Mouse (Mus musculus) stomach, adult 2 months (tissue): Measurements from ENCODE around the gene Mbtps1. TPM values are rescaled to one million over a fixed set of nuclear protein-coding genes. Genes with fewer than 3 reads are reported as not detected.

Source experiments
- polyA plus RNA-seq: library from polyadenylated mRNA; depleted of rRNA; stranded (reverse); fragments of >200 nt; gene quantifications from 2 replicates; pipeline ENCODE4 v1.2.3, GENCODE M21; 2012; rRNA removed

Mbtps1 gene
- polyA plus RNA-seq, result 28.2 and 30.5 TPM in 2 replicates

DNA sequence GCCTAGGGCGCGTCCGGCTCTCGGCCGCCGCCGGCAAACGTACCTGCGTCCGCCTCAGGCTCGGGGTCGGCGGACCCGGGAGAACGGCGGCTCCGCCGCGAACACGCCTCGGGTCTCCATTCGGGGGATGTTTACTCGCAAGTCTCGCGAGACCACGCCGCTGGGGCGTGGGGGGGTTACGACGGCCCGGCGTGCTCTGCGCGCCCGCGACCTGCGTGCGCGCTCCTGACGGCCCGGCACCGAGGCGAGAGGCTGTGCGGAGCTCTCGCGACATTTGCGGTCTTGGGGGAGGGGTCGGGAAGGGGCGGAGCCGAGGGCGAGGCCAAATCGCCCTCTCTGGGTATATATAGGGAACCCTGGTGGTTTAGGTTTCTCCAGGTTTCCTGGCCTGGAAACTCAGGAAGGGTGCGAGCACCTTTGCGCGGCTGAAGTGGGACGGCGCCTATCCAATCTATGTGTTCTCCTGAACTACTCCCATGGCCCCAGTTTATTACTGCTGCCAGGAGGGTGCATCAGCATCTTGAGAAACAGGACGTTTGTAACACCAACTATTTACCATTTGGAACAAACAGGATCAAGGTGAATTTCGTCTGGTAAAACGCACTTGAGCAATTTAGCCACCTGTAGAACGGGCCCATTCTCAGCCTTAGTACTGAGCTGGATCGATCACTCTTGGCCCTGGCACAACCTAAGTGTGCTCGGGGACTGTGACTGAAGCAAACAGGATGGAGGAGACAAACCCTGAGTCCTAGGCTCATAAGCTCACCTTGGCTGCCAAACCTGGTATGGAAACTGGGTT lies at the start of gene Mbtps1:
TSS of gene Mbtps1 (minus strand) at position 133 of the 799 bp plus-strand sequence.

DNA sequence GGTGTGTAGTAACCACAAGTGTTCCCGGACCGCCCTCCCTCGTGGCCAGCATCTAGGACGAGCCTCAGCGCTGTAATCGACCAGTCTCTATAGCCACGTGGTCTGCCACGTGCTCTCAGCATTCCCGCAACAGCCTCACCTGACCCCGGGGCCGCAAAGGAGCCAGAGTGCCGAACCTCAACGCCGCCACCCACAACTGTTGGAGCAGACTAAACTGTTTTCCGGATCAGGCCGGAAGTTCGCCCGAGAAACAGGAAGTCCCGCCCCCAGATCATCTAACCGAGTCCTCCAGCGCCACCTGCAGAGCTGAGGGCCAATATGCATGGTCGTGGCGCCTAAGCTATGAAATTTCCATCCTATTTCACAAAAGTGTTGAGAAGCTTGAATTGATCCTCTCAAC lies 46.5 kb upstream of the Mbtps1 start, which contains the start of gene Taf1c:
TSS of gene Taf1c (minus strand) at position 227 of the 400 bp plus-strand sequence.

DNA sequence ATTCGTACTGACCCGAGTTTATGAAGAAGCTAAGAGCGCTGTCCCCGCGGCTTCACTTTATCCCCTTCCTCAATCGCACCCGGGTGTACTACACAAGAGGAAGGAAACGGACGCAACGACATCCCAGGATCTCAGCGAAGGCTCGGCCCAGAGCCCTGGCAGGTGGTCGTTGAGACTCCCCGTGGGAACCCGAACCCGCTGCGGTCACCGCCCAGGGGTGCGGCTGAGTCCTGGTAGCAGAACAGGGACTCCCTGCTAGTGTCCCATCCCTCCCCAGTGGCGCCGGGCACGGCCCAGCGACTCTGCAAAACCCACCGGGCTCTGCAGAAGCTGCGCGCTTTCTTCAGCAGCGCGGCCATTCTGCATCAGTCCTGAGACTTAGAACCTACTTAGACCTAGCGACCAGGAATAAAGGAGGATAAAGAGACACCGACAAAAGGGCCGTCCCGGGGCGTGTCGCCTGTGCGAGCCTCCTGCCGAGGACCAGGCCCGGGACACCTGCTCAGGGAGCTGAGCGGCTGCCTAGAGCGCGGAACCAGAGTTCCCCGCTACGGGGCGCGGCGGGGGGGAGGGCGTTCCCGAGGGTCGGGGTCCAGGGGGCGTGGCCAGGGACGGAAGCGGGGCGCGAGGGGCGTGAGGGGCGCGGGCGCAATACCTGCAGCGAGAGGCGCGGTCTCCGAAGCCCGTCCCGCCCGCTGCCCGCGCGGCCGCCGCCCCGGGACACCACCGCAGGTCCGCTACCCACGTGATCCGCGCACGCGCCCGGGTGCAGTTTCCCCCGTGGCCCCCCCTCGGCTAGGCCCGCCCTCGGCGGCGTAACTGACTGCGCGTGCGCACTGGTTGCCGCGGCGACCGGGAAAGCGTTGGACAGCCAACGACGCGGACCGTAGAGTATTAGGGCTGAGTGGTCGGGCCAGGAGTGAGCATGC lies 16.2 kb upstream of the Mbtps1 start, which contains the start of the genes Hsdl1 and Dnaaf1:
TSS of gene Hsdl1 (minus strand) at position 747 of the 929 bp plus-strand sequence.
TSS of gene Dnaaf1 (plus strand) at position 799 of the 929 bp plus-strand sequence.

DNA sequence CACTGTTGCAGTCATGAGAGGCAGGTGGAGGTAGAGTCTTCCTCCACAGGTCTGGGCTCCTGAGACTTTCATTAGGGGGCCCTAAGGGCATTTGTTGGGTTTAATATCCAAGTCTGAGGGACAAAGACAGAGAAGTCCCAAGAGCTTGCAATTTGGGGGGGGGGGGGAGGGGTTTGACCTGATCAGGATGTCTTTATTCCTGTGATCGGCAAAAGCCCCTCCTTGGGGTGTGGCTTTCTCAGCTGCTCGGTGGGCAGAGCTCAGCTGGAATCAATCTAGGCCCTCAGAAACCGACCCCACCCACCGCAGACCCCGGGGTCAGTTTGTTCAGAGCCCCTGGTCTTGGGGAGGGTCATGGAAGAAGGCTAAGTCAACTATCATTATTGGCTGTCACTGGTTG lies 56.9 kb downstream of the Mbtps1 start, which contains the start of gene Slc38a8:
TSS of gene Slc38a8 (minus strand) at position 101 of the 400 bp plus-strand sequence.

Other genes starting within 250 kb of the Mbtps1 start
- gene Hsbp1, start 214.2 kb downstream of the Mbtps1 start, polyA plus RNA-seq, result 14.9 and 16.1 TPM in 2 replicates
- 29.8 and 46.8 TPM in 2 replicates for gene Mlycd, start 163.9 kb downstream of the Mbtps1 start, polyA plus RNA-seq
- 44.6 and 57.7 TPM in 2 replicates for gene Osgin1, start 124.6 kb downstream of the Mbtps1 start, polyA plus RNA-seq
- 0.55 and 0.78 TPM in 2 replicates for gene Necab2, start 112.0 kb downstream of the Mbtps1 start, polyA plus RNA-seq
- 0.02 TPM in 1 of 2 replicates, not detected in the other for gene Slc38a8, start 57.0 kb downstream of the Mbtps1 start, polyA plus RNA-seq
- gene Hsdl1, start 16.4 kb upstream of the Mbtps1 start, polyA plus RNA-seq, result 10.3 and 12.2 TPM in 2 replicates
- gene Dnaaf1, start 16.5 kb upstream of the Mbtps1 start, polyA plus RNA-seq, result 0.16 and 0.30 TPM in 2 replicates
- 13.6 and 15.8 TPM in 2 replicates for gene Taf1c, start 46.5 kb upstream of the Mbtps1 start, polyA plus RNA-seq
- gene Adad2, start 54.0 kb upstream of the Mbtps1 start, polyA plus RNA-seq, result 0.03 and 0.12 TPM in 2 replicates
- gene Kcng4, start 76.9 kb upstream of the Mbtps1 start, polyA plus RNA-seq, result 1.7 and 2.3 TPM in 2 replicates
- gene Wfdc1, start 107.6 kb upstream of the Mbtps1 start, polyA plus RNA-seq, result 36.3 and 54.8 TPM in 2 replicates
- 2.4 and 2.6 TPM in 2 replicates for gene Atp2c2, start 141.3 kb upstream of the Mbtps1 start, polyA plus RNA-seq
- gene Tldc1, start 219.7 kb upstream of the Mbtps1 start, polyA plus RNA-seq, result 4.3 and 4.9 TPM in 2 replicates